Mouse (Mus musculus): ENCODE measurements around the gene Stub1. TPM values are rescaled to one million over a fixed set of nuclear protein-coding genes. Genes with fewer than 3 reads are reported as not detected.

Gene Stub1
- total RNA-seq, 1 experiment from 2014 or later, result 84.7 TPM

GRCm38 (mm10) chr17:25839455-25840235 is 6.4 kb upstream of the Stub1 start:
- ATAC-seq (replicated peaks; ENCODE audit: low read depth, poor library complexity, severe bottlenecking), result no peak

- ATAC-seq (replicated peaks; ENCODE audit: low read depth, poor library complexity, severe bottlenecking), result no peak
Observed at GRCm38 (mm10) chr17:25838904-25839303, 5.7 kb upstream of the Stub1 start.

- no peak for ATAC-seq (replicated peaks; ENCODE audit: low read depth, poor library complexity, severe bottlenecking)
Observed at GRCm38 (mm10) chr17:25837533-25837932, 4.3 kb upstream of the Stub1 start.

- peak; percentile 17; the same call in 1 of the 2 replicates for ATAC-seq (replicated peaks; ENCODE audit: low read depth, poor library complexity, severe bottlenecking)
Observed at GRCm38 (mm10) chr17:25837076-25837410, 3.8 kb upstream of the Stub1 start, which contains the start of gene Rhbdl1. Gene Rhbdl1, minus strand, starts transcription at chr17:25837295.

- ATAC-seq (replicated peaks; ENCODE audit: low read depth, poor library complexity, severe bottlenecking), result no peak
Observed at GRCm38 (mm10) chr17:25836397-25837075, 3.3 kb upstream of the Stub1 start.

GRCm38 (mm10) chr17:25835816-25836215 is 2.6 kb upstream of the Stub1 start:
- ATAC-seq (replicated peaks; ENCODE audit: low read depth, poor library complexity, severe bottlenecking), result no peak

GRCm38 (mm10) chr17:25835301-25835700 is 2.1 kb upstream of the Stub1 start:
- ATAC-seq (replicated peaks; ENCODE audit: low read depth, poor library complexity, severe bottlenecking), result no peak

GRCm38 (mm10) chr17:25834595-25835222 is 1.5 kb upstream of the Stub1 start:
- no peak for ATAC-seq (replicated peaks; ENCODE audit: low read depth, poor library complexity, severe bottlenecking)

GRCm38 (mm10) chr17:25833961-25834594 is 874 bp upstream of the Stub1 start:
- no peak for ATAC-seq (replicated peaks; ENCODE audit: low read depth, poor library complexity, severe bottlenecking)

- ATAC-seq (replicated peaks; ENCODE audit: low read depth, poor library complexity, severe bottlenecking), result peak; percentile 77
Observed at GRCm38 (mm10) chr17:25832436-25833290, 541 bp downstream of the Stub1 start.

GRCm38 (mm10) chr17:25831451-25832281 is 1.5 kb downstream of the Stub1 start:
- no peak for ATAC-seq (replicated peaks; ENCODE audit: low read depth, poor library complexity, severe bottlenecking)

GRCm38 (mm10) chr17:25830806-25831431 is 2.3 kb downstream of the Stub1 start:
- no peak for ATAC-seq (replicated peaks; ENCODE audit: low read depth, poor library complexity, severe bottlenecking)

- no peak for ATAC-seq (replicated peaks; ENCODE audit: low read depth, poor library complexity, severe bottlenecking)
Observed at GRCm38 (mm10) chr17:25830200-25830753, 2.9 kb downstream of the Stub1 start.

- no peak for ATAC-seq (replicated peaks; ENCODE audit: low read depth, poor library complexity, severe bottlenecking)
Observed at GRCm38 (mm10) chr17:25829558-25830017, 3.6 kb downstream of the Stub1 start.

GRCm38 (mm10) chr17:25828712-25829557 is 4.3 kb downstream of the Stub1 start, which contains the start of gene Jmjd8:
Gene Jmjd8, plus strand, starts transcription at chr17:25828867.
- peak; percentile 43 for ATAC-seq (replicated peaks; ENCODE audit: low read depth, poor library complexity, severe bottlenecking)

GRCm38 (mm10) chr17:25828223-25828594 is 5.0 kb downstream of the Stub1 start:
- ATAC-seq (replicated peaks; ENCODE audit: low read depth, poor library complexity, severe bottlenecking), result no peak

All from common myeloid progenitor, adult 5-6 weeks (primary cell).